Mouse (Mus musculus): ENCODE results near the gene Parva. TPM values are rescaled to one million over a fixed set of nuclear protein-coding genes. Genes with fewer than 3 reads are reported as not detected.

Gene Parva
- polyA plus RNA-seq, 1 experiment from 2014 or later = 93.4 TPM

DNA sequence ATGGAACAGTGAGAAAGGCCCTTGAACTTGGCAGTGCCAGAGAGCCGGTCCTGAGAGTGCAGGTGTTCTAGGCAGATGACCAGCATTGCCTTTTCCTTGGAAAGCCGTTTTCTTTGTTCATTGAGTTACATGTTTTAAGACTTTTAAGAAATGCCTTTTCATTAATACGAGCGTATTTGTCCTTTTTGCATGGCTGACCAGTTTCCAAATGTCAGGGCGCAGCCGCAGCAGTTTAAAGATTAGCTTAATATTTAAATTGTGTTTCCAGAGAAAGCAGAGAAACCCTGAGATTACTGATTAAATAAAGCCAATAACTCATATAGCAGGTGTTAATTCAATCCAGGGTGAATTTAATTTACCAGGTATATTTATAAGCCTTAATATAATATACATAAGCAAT, 14.0 kb upstream of the Parva start:
- Histone ChIP-seq H3K9me3 (ENCODE audit: control insufficient read depth, low read length) (no peaks in the 10 kb centered on the region), H3K36me3 (ENCODE audit: control insufficient read depth, insufficient read depth, low read length) (no peaks in the 10 kb centered on the region), H3K27ac (replicated peaks; ENCODE audit: low read depth, low read length) (no peak overlapping the region), H3K4me2 (ENCODE audit: low read depth, low read length) (no peak overlapping the region), H3K4me3 (ENCODE audit: low read depth, low read length) (no peak overlapping the region), H3K27me3 (replicated peaks; ENCODE audit: control insufficient read depth, insufficient read depth, low read length) (no peaks in the 10 kb centered on the region), H3K4me1 (ENCODE audit: control insufficient read depth, insufficient read depth, low read length) (peaks cover 24% of the 10 kb centered on the region), H3K9ac (ENCODE audit: low read depth, low read length) (no peak overlapping the region)
- ATAC-seq (ENCODE audit: low read depth) = no peak
- no peak for DNase-seq (ENCODE audit: low spot score)
- WGBS = 83% methylated on average over 6 of the region's 6 CpGs

DNA sequence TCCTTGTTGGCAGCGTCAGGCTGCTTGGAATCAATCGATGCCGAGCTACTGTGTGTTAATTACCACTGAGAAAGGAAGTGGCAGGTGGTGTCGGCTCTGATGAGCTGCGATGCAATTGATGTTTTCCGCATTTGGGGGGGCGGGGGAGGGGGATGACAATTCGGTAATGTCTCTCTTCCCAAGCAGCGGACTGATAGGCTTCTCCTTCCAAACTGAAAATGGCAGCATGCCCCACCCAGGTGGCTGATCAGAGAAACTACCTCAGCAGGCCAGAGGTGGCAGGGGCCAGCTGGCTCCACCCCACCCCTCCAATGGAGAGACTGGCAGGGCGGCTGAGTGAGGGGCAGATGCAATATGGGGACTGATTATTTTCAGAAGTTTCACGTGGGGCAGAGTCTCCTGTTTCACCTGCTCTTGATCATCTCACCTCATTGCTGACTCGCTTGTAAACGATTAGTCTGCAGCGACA, 11.2 kb upstream of the Parva start:
- H3K36me3 ChIP-seq (ENCODE audit: control insufficient read depth, insufficient read depth, low read length) = no peaks in the 10 kb centered on the region
- H3K9me3 ChIP-seq (ENCODE audit: control insufficient read depth, low read length) = no peaks in the 10 kb centered on the region
- H3K4me2 ChIP-seq (ENCODE audit: low read depth, low read length) = peak overlapping the region; percentile 40
- peak; percentile 56 for ATAC-seq (ENCODE audit: low read depth)
- peak; percentile 41 for DNase-seq (ENCODE audit: low spot score)
- WGBS = 5% methylated on average over 14 of the region's 14 CpGs
- H3K27ac ChIP-seq (replicated peaks; ENCODE audit: low read depth, low read length) = peak overlapping the region; percentile 41
- no peak overlapping the region for H3K4me3 ChIP-seq (ENCODE audit: low read depth, low read length)
- H3K4me1 ChIP-seq (ENCODE audit: control insufficient read depth, insufficient read depth, low read length) = peaks cover 24% of the 10 kb centered on the region
- peak overlapping the region; percentile 9; the same call in 1 of the 2 replicates for H3K9ac ChIP-seq (ENCODE audit: low read depth, low read length)
- H3K27me3 ChIP-seq (replicated peaks; ENCODE audit: control insufficient read depth, insufficient read depth, low read length) = no peaks in the 10 kb centered on the region

DNA sequence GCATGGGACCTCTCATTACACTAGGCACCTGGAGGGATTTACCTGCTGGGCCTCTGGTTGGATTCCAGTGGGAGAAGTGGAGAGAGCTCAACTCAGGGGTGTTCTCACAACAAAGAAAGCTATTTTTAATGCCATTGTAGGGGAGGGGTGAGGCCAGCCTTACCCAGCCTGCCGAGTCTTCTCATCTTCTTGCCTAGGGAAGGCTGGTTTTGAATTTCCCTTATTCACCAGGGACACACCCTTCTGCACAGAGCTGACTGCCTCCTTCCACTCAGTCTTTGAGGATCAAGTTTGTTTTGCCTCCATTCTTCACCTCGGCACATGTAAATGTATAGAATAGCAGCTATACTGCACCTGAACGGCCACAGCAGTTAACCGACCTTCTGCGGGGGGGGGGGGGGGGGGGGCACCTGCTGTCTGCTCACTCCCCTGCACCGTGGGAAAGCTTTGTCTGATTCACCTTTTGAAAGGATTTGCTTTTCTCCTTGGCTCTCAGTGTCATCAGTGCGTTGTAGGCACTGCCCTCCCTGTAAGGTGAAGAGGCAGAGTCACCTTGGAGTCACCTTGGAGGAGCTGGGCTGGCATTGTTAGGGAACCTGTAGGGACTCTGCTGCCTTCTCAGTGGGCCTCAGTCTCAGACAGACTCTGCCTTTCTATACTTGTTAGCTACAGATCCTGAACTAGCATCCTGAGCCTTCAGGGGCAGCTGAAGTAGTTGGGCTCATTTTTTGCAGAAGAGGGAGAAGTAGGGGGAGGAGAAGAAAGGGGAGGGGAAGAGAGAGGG, 10.4 kb upstream of the Parva start:
- ATAC-seq (ENCODE audit: low read depth) (peak; percentile 92), DNase-seq (ENCODE audit: low spot score) (peak; percentile 90)

DNA sequence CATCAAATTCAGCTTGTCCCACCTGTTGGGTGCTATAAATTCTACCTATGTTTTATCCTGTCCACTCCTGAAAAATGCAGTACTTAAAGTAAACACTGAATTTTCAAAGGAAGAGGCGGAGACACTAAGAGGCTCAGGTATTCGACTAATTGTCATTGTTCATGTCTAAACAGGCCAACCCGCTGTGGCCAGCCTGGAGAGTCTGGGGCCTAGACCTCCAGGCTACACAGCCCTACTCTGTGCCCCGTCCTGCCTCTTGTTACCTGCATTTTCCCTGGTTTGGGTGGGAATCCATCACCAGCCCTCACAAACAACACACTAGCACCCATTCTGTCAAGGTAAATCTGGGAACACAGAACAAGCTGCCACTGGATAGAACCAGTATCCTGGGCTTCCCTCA, 9.7 kb upstream of the Parva start:
- WGBS = 64% methylated on average over 4 of the region's 4 CpGs
- no peaks in the 10 kb centered on the region for H3K36me3 ChIP-seq (ENCODE audit: control insufficient read depth, insufficient read depth, low read length)
- no peaks in the 10 kb centered on the region for H3K27me3 ChIP-seq (replicated peaks; ENCODE audit: control insufficient read depth, insufficient read depth, low read length)
- no peaks in the 10 kb centered on the region for H3K9me3 ChIP-seq (ENCODE audit: control insufficient read depth, low read length)
- ATAC-seq (ENCODE audit: low read depth) = no peak
- no peak overlapping the region for H3K4me3 ChIP-seq (ENCODE audit: low read depth, low read length)
- peaks cover 24% of the 10 kb centered on the region for H3K4me1 ChIP-seq (ENCODE audit: control insufficient read depth, insufficient read depth, low read length)
- peak; percentile 59 for DNase-seq (ENCODE audit: low spot score)
- peak overlapping the region; percentile 78 for H3K27ac ChIP-seq (replicated peaks; ENCODE audit: low read depth, low read length)
- no peak overlapping the region for H3K9ac ChIP-seq (ENCODE audit: low read depth, low read length)
- H3K4me2 ChIP-seq (ENCODE audit: low read depth, low read length) = no peak overlapping the region

More for the DNA sequence above, 10.4 kb upstream of the Parva start:
- no peaks in the 10 kb centered on the region for H3K9me3 ChIP-seq (ENCODE audit: control insufficient read depth, low read length)
- peak overlapping the region; percentile 40 for H3K4me2 ChIP-seq (ENCODE audit: low read depth, low read length)
- no peaks in the 10 kb centered on the region for H3K27me3 ChIP-seq (replicated peaks; ENCODE audit: control insufficient read depth, insufficient read depth, low read length)
- H3K4me1 ChIP-seq (ENCODE audit: control insufficient read depth, insufficient read depth, low read length) = peaks cover 24% of the 10 kb centered on the region
- no peaks in the 10 kb centered on the region for H3K36me3 ChIP-seq (ENCODE audit: control insufficient read depth, insufficient read depth, low read length)
- H3K9ac ChIP-seq (ENCODE audit: low read depth, low read length) = no peak overlapping the region
- H3K4me3 ChIP-seq (ENCODE audit: low read depth, low read length) = no peak overlapping the region
- 13% methylated on average over 5 of the region's 7 CpGs for WGBS
- peak overlapping the region; percentile 78 for H3K27ac ChIP-seq (replicated peaks; ENCODE audit: low read depth, low read length)

DNA sequence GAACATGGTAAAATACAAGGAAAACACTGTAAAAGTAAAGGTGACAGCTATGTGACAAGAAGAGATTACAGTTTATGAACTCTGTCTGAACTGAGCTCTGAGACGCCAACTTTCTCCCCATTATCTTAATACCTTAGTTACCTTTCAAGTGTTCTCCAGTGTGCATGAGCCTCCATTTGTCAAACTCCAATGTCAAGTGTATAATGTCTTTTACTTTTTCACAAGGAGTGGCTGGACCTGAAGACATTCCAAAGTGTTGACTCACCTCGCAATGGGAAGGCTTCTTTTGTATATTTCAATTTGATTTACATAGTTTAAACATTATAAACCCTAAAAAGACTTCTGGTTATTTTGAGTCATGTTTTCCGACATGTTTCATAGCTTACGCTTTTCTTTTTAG, 3.9 kb upstream of the Parva start:
- ATAC-seq (ENCODE audit: low read depth) = no peak
- WGBS = 73% methylated on average over 4 of the region's 4 CpGs
- Histone ChIP-seq H3K4me1 (ENCODE audit: control insufficient read depth, insufficient read depth, low read length) (peaks cover 6% of the 10 kb centered on the region; the same call in 1 of the 2 replicates), H3K36me3 (ENCODE audit: control insufficient read depth, insufficient read depth, low read length) (no peaks in the 10 kb centered on the region), H3K9me3 (ENCODE audit: control insufficient read depth, low read length) (no peaks in the 10 kb centered on the region), H3K27me3 (replicated peaks; ENCODE audit: control insufficient read depth, insufficient read depth, low read length) (no peaks in the 10 kb centered on the region), H3K27ac (replicated peaks; ENCODE audit: low read depth, low read length) (no peak overlapping the region), H3K4me2 (ENCODE audit: low read depth, low read length) (no peak overlapping the region), H3K9ac (ENCODE audit: low read depth, low read length) (no peak overlapping the region), H3K4me3 (ENCODE audit: low read depth, low read length) (no peak overlapping the region)
- peak; percentile 28 for DNase-seq (ENCODE audit: low spot score)

DNA sequence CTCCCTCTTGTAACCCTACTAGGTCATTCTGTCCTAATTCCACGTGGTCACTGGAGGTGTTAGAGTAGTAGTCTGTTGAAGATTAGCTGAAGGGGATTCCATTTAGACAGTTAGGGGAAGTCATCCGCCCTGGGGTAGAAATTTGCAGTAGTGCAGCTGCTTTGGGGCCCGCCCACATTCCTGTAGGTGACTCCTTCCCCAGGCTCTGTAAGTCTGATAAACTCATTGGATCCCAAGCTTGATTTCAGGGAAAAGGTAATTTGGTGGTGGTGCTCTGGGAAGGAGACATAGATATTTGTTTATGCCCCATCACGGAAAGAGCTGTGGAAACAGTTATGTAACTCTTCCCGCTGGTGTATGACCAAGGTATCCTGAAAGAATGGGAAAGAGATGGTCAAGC, 494 bp upstream of the Parva start:
- no peak for ATAC-seq (ENCODE audit: low read depth)
- H3K27me3 ChIP-seq (replicated peaks; ENCODE audit: control insufficient read depth, insufficient read depth, low read length) = no peaks in the 10 kb centered on the region
- H3K36me3 ChIP-seq (ENCODE audit: control insufficient read depth, insufficient read depth, low read length) = no peaks in the 10 kb centered on the region
- no peak for DNase-seq (ENCODE audit: low spot score)
- peaks cover 14% of the 10 kb centered on the region; the same call in 1 of the 2 replicates for H3K4me1 ChIP-seq (ENCODE audit: control insufficient read depth, insufficient read depth, low read length)
- peak overlapping the region; percentile 68 for H3K4me2 ChIP-seq (ENCODE audit: low read depth, low read length)
- peak overlapping the region; percentile 97 for H3K27ac ChIP-seq (replicated peaks; ENCODE audit: low read depth, low read length)
- H3K9ac ChIP-seq (ENCODE audit: low read depth, low read length) = peak overlapping the region; percentile 87
- 47% methylated on average over 5 of the region's 5 CpGs for WGBS
- no peaks in the 10 kb centered on the region for H3K9me3 ChIP-seq (ENCODE audit: control insufficient read depth, low read length)
- peak overlapping the region; percentile 64; the same call in 1 of the 2 replicates for H3K4me3 ChIP-seq (ENCODE audit: low read depth, low read length)

DNA sequence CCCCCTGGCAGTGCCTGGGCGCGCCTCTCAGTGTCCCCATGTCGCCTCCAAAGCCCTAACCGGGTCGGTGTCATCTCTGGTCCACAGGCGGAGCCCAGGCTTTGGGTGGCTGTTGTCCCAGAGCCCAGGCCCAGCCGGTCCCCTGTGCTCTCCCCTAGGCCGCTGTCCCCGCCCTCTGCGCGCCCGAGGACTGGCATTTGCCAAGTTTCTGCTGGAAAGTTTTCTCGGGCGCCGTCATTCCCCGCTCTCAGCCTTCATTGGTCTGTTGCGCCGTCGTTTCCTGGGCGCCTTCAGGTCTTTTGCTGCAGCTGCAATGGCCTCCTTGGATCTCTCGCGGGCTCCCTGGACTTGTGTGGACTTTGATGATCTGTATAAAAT, 842 bp downstream of the Parva start:
- DNase-seq (ENCODE audit: low spot score) (peak; percentile 92), ATAC-seq (ENCODE audit: low read depth) (peak; percentile 93)
- no peaks in the 10 kb centered on the region for H3K36me3 ChIP-seq (ENCODE audit: control insufficient read depth, insufficient read depth, low read length)
- WGBS = 0% methylated on average over 18 of the region's 22 CpGs
- peak overlapping the region; percentile 87 for H3K9ac ChIP-seq (ENCODE audit: low read depth, low read length)
- peaks cover 14% of the 10 kb centered on the region; the same call in 1 of the 2 replicates for H3K4me1 ChIP-seq (ENCODE audit: control insufficient read depth, insufficient read depth, low read length)
- peak overlapping the region; percentile 68 for H3K4me2 ChIP-seq (ENCODE audit: low read depth, low read length)
- H3K4me3 ChIP-seq (ENCODE audit: low read depth, low read length) = peak overlapping the region; percentile 64
- no peaks in the 10 kb centered on the region for H3K9me3 ChIP-seq (ENCODE audit: control insufficient read depth, low read length)
- no peaks in the 10 kb centered on the region for H3K27me3 ChIP-seq (replicated peaks; ENCODE audit: control insufficient read depth, insufficient read depth, low read length)
- H3K27ac ChIP-seq (replicated peaks; ENCODE audit: low read depth, low read length) = peak overlapping the region; percentile 97

DNA sequence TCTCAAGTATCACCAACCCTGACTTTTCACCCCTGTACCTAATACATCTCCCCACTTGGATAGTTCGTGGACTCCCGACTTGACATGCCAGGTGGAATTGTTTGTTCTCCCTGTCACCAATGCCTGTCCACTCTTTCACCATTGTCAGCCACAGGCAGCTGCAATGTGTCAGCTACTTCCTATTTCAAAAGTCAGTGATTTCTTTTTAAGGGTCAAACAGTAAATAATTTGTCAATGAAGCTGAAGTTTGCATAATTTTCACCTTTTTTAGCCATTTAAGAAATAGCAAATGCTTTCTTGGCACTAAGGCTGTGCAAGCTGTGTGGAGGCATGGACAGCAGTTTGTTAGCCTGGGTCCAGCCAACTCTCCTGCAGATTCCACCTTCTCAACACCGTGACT, 12.5 kb downstream of the Parva start:
- peaks cover 6% of the 10 kb centered on the region for H3K9me3 ChIP-seq (ENCODE audit: control insufficient read depth, low read length)
- H3K27ac ChIP-seq (replicated peaks; ENCODE audit: low read depth, low read length) = 0 out of 2 replicates have a peak overlapping the region, but pooled peaks have one; percentile 39
- no peaks in the 10 kb centered on the region for H3K27me3 ChIP-seq (replicated peaks; ENCODE audit: control insufficient read depth, insufficient read depth, low read length)
- no peak overlapping the region for H3K4me3 ChIP-seq (ENCODE audit: low read depth, low read length)
- H3K4me1 ChIP-seq (ENCODE audit: control insufficient read depth, insufficient read depth, low read length) = peaks cover 23% of the 10 kb centered on the region
- no peak for ATAC-seq (ENCODE audit: low read depth)
- H3K9ac ChIP-seq (ENCODE audit: low read depth, low read length) = no peak overlapping the region
- DNase-seq (ENCODE audit: low spot score) = no peak
- H3K36me3 ChIP-seq (ENCODE audit: control insufficient read depth, insufficient read depth, low read length) = peaks cover 5% of the 10 kb centered on the region
- 77% methylated on average over 3 of the region's 3 CpGs for WGBS
- H3K4me2 ChIP-seq (ENCODE audit: low read depth, low read length) = no peak overlapping the region
